Mouse (Mus musculus) skeletal muscle tissue, adult 2 months (tissue): Measurements from ENCODE around the gene Plxdc1.

ENCODE experiments used
- DNase-seq: peaks from one replicate; pipeline ENCODE4 v3.0.0-alpha.2; 2012; ENCODE audit warnings: low read depth, low spot score

The Plxdc1 gene

GRCm38 (mm10) chr11:97915471-97915870 lies 70.8 kb downstream of the Plxdc1 start:
- no peak for DNase-seq

- no peak for DNase-seq
Observed at GRCm38 (mm10) chr11:97913111-97913510, 73.1 kb downstream of the Plxdc1 start.

- DNase-seq: no peak
Observed at GRCm38 (mm10) chr11:97908634-97909348, 77.5 kb downstream of the Plxdc1 start.

GRCm38 (mm10) chr11:97907935-97908334 lies 78.3 kb downstream of the Plxdc1 start:
- no peak for DNase-seq

GRCm38 (mm10) chr11:97906905-97907304 lies 79.3 kb downstream of the Plxdc1 start:
- no peak for DNase-seq

- no peak for DNase-seq
Observed at GRCm38 (mm10) chr11:97905941-97906340, 80.3 kb downstream of the Plxdc1 start.

GRCm38 (mm10) chr11:97905540-97905939 lies 80.7 kb downstream of the Plxdc1 start:
- no peak for DNase-seq

GRCm38 (mm10) chr11:97904801-97905200 lies 81.4 kb downstream of the Plxdc1 start:
- peak; percentile 22 for DNase-seq

- DNase-seq: no peak
Observed at GRCm38 (mm10) chr11:97901806-97902205, 84.4 kb downstream of the Plxdc1 start.

- peak; percentile 88 for DNase-seq
Observed at GRCm38 (mm10) chr11:97899822-97900221, 86.4 kb downstream of the Plxdc1 start.

GRCm38 (mm10) chr11:97897568-97898185 lies 88.6 kb downstream of the Plxdc1 start:
- no peak for DNase-seq

- no peak for DNase-seq
Observed at GRCm38 (mm10) chr11:97896655-97897054, 89.6 kb downstream of the Plxdc1 start.

- no peak for DNase-seq
Observed at GRCm38 (mm10) chr11:97891821-97892220, 94.4 kb downstream of the Plxdc1 start.

GRCm38 (mm10) chr11:97885296-97885915 lies 100.8 kb downstream of the Plxdc1 start:
- no peak for DNase-seq

- no peak for DNase-seq
Observed at GRCm38 (mm10) chr11:97884601-97885185, 101.6 kb downstream of the Plxdc1 start.

- peak; percentile 94 for DNase-seq
Observed at GRCm38 (mm10) chr11:97883918-97884600, 102.2 kb downstream of the Plxdc1 start, which contains the start of gene Fbxo47. Gene Fbxo47, minus strand, starts transcription at chr11:97884154.

GRCm38 (mm10) chr11:97883542-97883917 lies 102.7 kb downstream of the Plxdc1 start:
- DNase-seq: peak; percentile 39

- no peak for DNase-seq
Observed at GRCm38 (mm10) chr11:97880362-97880761, 105.9 kb downstream of the Plxdc1 start.

- no peak for DNase-seq
Observed at GRCm38 (mm10) chr11:97877341-97877740, 108.9 kb downstream of the Plxdc1 start.

GRCm38 (mm10) chr11:97874396-97874795 lies 111.8 kb downstream of the Plxdc1 start:
- no peak for DNase-seq
